20 mouse cellular contexts compared by ENCODE assay signal in the genomic region with DNA sequence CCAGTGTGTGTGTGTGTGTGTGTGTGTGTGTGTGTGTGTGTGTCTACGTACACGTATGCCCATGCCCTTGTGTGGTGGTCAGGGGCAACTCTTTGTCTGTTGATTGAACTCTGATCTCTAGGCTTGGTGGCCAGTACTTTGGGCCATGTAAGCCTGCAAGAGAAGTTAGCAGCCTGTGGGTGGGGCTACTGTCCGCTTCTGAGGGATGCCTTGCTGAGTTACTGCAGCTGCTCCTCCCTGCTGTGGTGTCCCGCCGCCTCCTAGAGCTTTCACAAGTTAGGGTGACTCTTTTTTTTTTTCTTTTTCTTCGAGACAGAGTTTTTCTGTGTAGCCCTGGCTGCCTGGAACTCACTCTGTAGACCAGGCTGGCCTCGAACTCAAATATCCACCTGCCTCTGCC. TPM values are rescaled to one million over a fixed set of nuclear protein-coding genes. Genes with fewer than 3 reads are reported as not detected.
DNase-seq lines count a peak whose midpoint lies in the region; ATAC-seq and TF ChIP-seq lines count a peak whose summit lies in the region.
"Had no signal": no experiment of that assay in that cellular context is flagged by ENCODE, and none has a peak within 500 bp of the region (broad histone marks: within the 10 kb centered on the region; RNA-seq: fewer than 3 reads in every experiment).

No protein-coding gene starts in this region.

- H3K4me3 ChIP-seq in heart, embryonic 11.5 days (ENCODE audit: low read depth, low read length): no peak overlapping the region
- no peak overlapping the region for H3K4me3 ChIP-seq in kidney, embryonic 14.5 days (ENCODE audit: low read length)
- H3K4me3 ChIP-seq in ES-Bruce4 (ENCODE audit: low read depth, low read length): no peak overlapping the region
- H3K4me3 ChIP-seq: embryonic facial prominence, embryonic 10.5 days; erythroblast, embryonic 14.5 days; midbrain, embryonic 15.5 days had no signal

- ATAC-seq in heart, embryonic 11.5 days (replicated peaks; ENCODE audit: insufficient number of reproducible peaks, low FRiP score, low TSS enrichment): no peak
- ATAC-seq in kidney, embryonic 14.5 days (ENCODE audit: low FRiP score, low TSS enrichment): no peak
- ATAC-seq in granulocyte monocyte progenitor cell, adult 5-6 weeks (replicated peaks; ENCODE audit: poor library complexity, severe bottlenecking): no peak
- ATAC-seq: activated CD4-positive, CD25-positive, alpha-beta regulatory T cell, adult 4 months; forebrain, postnatal 0 days; midbrain, embryonic 15.5 days had no signal

- TF ChIP-seq POLR2A in ES-Bruce4 (IDR thresholded peaks at IDR 0.05; ENCODE audit: insufficient read depth, low read length): no peak

- TF ChIP-seq CTCF in ES-Bruce4 (IDR thresholded peaks at IDR 0.05; ENCODE audit: low read depth, low read length): peak; percentile 32

- H3K27me3 ChIP-seq in heart, embryonic 11.5 days (ENCODE audit: control insufficient read depth, insufficient read depth, low read length): no peaks in the 10 kb centered on the region
- no peaks in the 10 kb centered on the region for H3K27me3 ChIP-seq in kidney, embryonic 14.5 days (ENCODE audit: control insufficient read depth, insufficient read depth, low read length)
- no peaks in the 10 kb centered on the region for H3K27me3 ChIP-seq in ES-Bruce4 (ENCODE audit: control insufficient read depth, insufficient read depth, low read length, poor library complexity, severe bottlenecking)
- H3K27me3 ChIP-seq: CH12.LX; midbrain, embryonic 15.5 days had no signal

- peaks cover 8% of the 10 kb centered on the region for H3K36me3 ChIP-seq in heart, embryonic 11.5 days (ENCODE audit: control insufficient read depth, insufficient read depth, low read length)
- H3K36me3 ChIP-seq in kidney, embryonic 14.5 days (ENCODE audit: control insufficient read depth, insufficient read depth, low read length): peaks cover 65% of the 10 kb centered on the region
- H3K36me3 ChIP-seq in ES-Bruce4 (ENCODE audit: control insufficient read depth, insufficient read depth, low read length, poor library complexity, severe bottlenecking): peaks cover 14% of the 10 kb centered on the region

- intact Hi-C loops in heart, postnatal 10 days (cut with DNase I): no loop called here

- no peak overlapping the region for H3K4me2 ChIP-seq in heart, embryonic 11.5 days
- H3K4me2 ChIP-seq in kidney, embryonic 14.5 days (replicated peaks; ENCODE audit: low read depth, low read length): no peak overlapping the region
- H3K4me2 ChIP-seq: midbrain, embryonic 15.5 days had no signal

- no peak overlapping the region for H3K27ac ChIP-seq in heart, embryonic 11.5 days (ENCODE audit: low read depth, low read length)
- H3K27ac ChIP-seq in kidney, embryonic 14.5 days (ENCODE audit: low read depth, low read length): no peak overlapping the region
- H3K27ac ChIP-seq in ES-Bruce4 (ENCODE audit: insufficient read depth, low read length): no peak overlapping the region
- H3K27ac ChIP-seq: embryonic facial prominence, embryonic 10.5 days; liver, embryonic 14.5 days; midbrain, embryonic 15.5 days had no signal

- H3K9ac ChIP-seq in heart, embryonic 11.5 days (ENCODE audit: low read depth, low read length): no peak overlapping the region
- H3K9ac ChIP-seq in kidney, embryonic 14.5 days (ENCODE audit: low read depth, low read length): no peak overlapping the region
- H3K9ac ChIP-seq in ES-Bruce4 (ENCODE audit: low read depth, poor library complexity, severe bottlenecking): no peak overlapping the region
- H3K9ac ChIP-seq: forebrain, postnatal 0 days; liver, embryonic 14.5 days; midbrain, embryonic 15.5 days had no signal

- 64% methylated on average over 7 of the region's 7 CpGs for WGBS in heart, embryonic 11.5 days (ENCODE audit: insufficient replicate concordance)
- WGBS in kidney, embryonic 14.5 days: 65% methylated on average over 7 of the region's 7 CpGs

- no peaks in the 10 kb centered on the region for H3K4me1 ChIP-seq in heart, embryonic 11.5 days (ENCODE audit: control insufficient read depth, insufficient read depth, low read length)
- H3K4me1 ChIP-seq in kidney, embryonic 14.5 days (ENCODE audit: control insufficient read depth, insufficient read depth, low read length): no peaks in the 10 kb centered on the region
- H3K4me1 ChIP-seq in ES-Bruce4 (ENCODE audit: control insufficient read depth, insufficient read depth, low read length): peaks cover 3% of the 10 kb centered on the region
- H3K4me1 ChIP-seq: embryonic facial prominence, embryonic 10.5 days; midbrain, embryonic 15.5 days had no signal

- no peak for TF ChIP-seq EP300 in ES-Bruce4 (IDR thresholded peaks at IDR 0.05; ENCODE audit: insufficient read depth, low read depth, low read length)

- DNase-seq in heart, postnatal 10 days: peak; percentile 39 to 47
- peak; percentile 65 for DNase-seq in kidney, postnatal 10 days
- peak; percentile 29 to 57 for DNase-seq in kidney, postnatal 36 days
- no peak for DNase-seq in adrenal gland, postnatal 4 days (ENCODE audit: low spot score in 2 of 2)
- DNase-seq: cerebellum, postnatal 14 days; forebrain, postnatal 0 days; gastrocnemius, postnatal 10 days; right cerebral cortex, adult 18-20 months; thymus, postnatal 36 days had no signal

- no peaks in the 10 kb centered on the region for H3K9me3 ChIP-seq in heart, embryonic 11.5 days (replicated peaks; ENCODE audit: control insufficient read depth, low read length)
- H3K9me3 ChIP-seq in kidney, embryonic 14.5 days (ENCODE audit: control insufficient read depth, low read length): no peaks in the 10 kb centered on the region
- H3K9me3 ChIP-seq in ES-Bruce4 (replicated peaks; ENCODE audit: control insufficient read depth, insufficient read depth, low read length, poor library complexity, severe bottlenecking): no peaks in the 10 kb centered on the region
- H3K9me3 ChIP-seq: embryonic facial prominence, embryonic 10.5 days; midbrain, embryonic 15.5 days had no signal

RNA-seq across cellular contexts. Expression of a gene that starts 16.8 kb away (rescaled TPM):
- 100 to 1,000 TPM; 145 to 150 TPM for total RNA-seq in heart, postnatal 10 days (2021)
- polyA plus RNA-seq in heart, embryonic 11.5 days (2014; fragmentation: Nextera tagmentation; extraction: Ambion mirVana): 128 and 135 TPM in 2 replicates
- 135 and 153 TPM in 2 replicates for polyA plus RNA-seq in kidney, embryonic 14.5 days (2014; fragmentation: Nextera tagmentation; extraction: Ambion mirVana)
- polyA plus RNA-seq in ES-Bruce4 (2011; ENCODE audit: insufficient read depth, insufficient read length, low read depth, missing spikeins): 87.6 and 102 TPM in 2 replicates
- 86.0 and 145 TPM in 2 replicates for total RNA-seq in granulocyte monocyte progenitor cell, adult 5-6 weeks (2014; fragmentation: Nextera tagmentation)
- 80.5 and 86.9 TPM in 2 replicates for total RNA-seq in granulocyte monocyte progenitor cell, adult 5-6 weeks (2017)
- 100 to 1,000 TPM; 105 to 109 TPM for total RNA-seq in adrenal gland, postnatal 4 days (2021)

RNA-seq across cellular contexts. Expression of a gene that starts 26.9 kb away (rescaled TPM):
- total RNA-seq in heart, postnatal 10 days (2021): 1 to 10 TPM; 1.1 to 1.3 TPM
- polyA plus RNA-seq in heart, embryonic 11.5 days (2014; fragmentation: Nextera tagmentation; extraction: Ambion mirVana): 1.1 and 1.3 TPM in 2 replicates
- 1.6 and 1.7 TPM in 2 replicates for polyA plus RNA-seq in kidney, embryonic 14.5 days (2014; fragmentation: Nextera tagmentation; extraction: Ambion mirVana)
- 0.53 and 0.72 TPM in 2 replicates for polyA plus RNA-seq in ES-Bruce4 (2011; ENCODE audit: insufficient read depth, insufficient read length, low read depth, missing spikeins)
- total RNA-seq in granulocyte monocyte progenitor cell, adult 5-6 weeks (2014; fragmentation: Nextera tagmentation): 0.75 and 1.3 TPM in 2 replicates
- total RNA-seq in granulocyte monocyte progenitor cell, adult 5-6 weeks (2017): not detected in 2 replicates
- total RNA-seq in adrenal gland, postnatal 4 days (2021): 1 to 10 TPM; 2.1 to 2.6 TPM
- polyA plus RNA-seq: erythroblast, embryonic 14.5 days had no signal

RNA-seq across cellular contexts. Expression of a gene that starts 27.5 kb away (rescaled TPM):
- total RNA-seq in heart, postnatal 10 days (2021): not detected
- 0.37 and 0.59 TPM in 2 replicates for polyA plus RNA-seq in heart, embryonic 11.5 days (2014; fragmentation: Nextera tagmentation; extraction: Ambion mirVana)
- 4.7 and 6.1 TPM in 2 replicates for polyA plus RNA-seq in kidney, embryonic 14.5 days (2014; fragmentation: Nextera tagmentation; extraction: Ambion mirVana)
- not detected in 2 replicates for polyA plus RNA-seq in ES-Bruce4 (2011; ENCODE audit: insufficient read depth, insufficient read length, low read depth, missing spikeins)
- not detected in 2 replicates for total RNA-seq in granulocyte monocyte progenitor cell, adult 5-6 weeks (2014; fragmentation: Nextera tagmentation)
- total RNA-seq in granulocyte monocyte progenitor cell, adult 5-6 weeks (2017): not detected in 2 replicates
- 1 to 10 TPM in 1 of 2 experiments, under 1 TPM in 1; 0.93 to 1.1 TPM for total RNA-seq in adrenal gland, postnatal 4 days (2021)
- total RNA-seq: CH12.LX; gastrocnemius, postnatal 10 days; megakaryocyte, adult 5-6 weeks had no signal
- polyA plus RNA-seq: erythroblast, embryonic 14.5 days; liver, embryonic 14.5 days had no signal

RNA-seq across cellular contexts. Expression of a gene that starts 31.9 kb away (rescaled TPM):
- 1 to 10 TPM; 8.5 to 9.5 TPM for total RNA-seq in heart, postnatal 10 days (2021)
- 6.2 and 6.3 TPM in 2 replicates for polyA plus RNA-seq in heart, embryonic 11.5 days (2014; fragmentation: Nextera tagmentation; extraction: Ambion mirVana)
- polyA plus RNA-seq in kidney, embryonic 14.5 days (2014; fragmentation: Nextera tagmentation; extraction: Ambion mirVana): 3.4 and 7.2 TPM in 2 replicates
- 18.9 and 22.7 TPM in 2 replicates for polyA plus RNA-seq in ES-Bruce4 (2011; ENCODE audit: insufficient read depth, insufficient read length, low read depth, missing spikeins)
- 6.5 and 14.0 TPM in 2 replicates for total RNA-seq in granulocyte monocyte progenitor cell, adult 5-6 weeks (2014; fragmentation: Nextera tagmentation)
- 5.9 and 7.7 TPM in 2 replicates for total RNA-seq in granulocyte monocyte progenitor cell, adult 5-6 weeks (2017)
- 10 to 100 TPM; 26.6 to 27.2 TPM for total RNA-seq in adrenal gland, postnatal 4 days (2021)

Comparison
In these comparisons a context has a peak if more than half of its experiments do, and no peak if none do; other contexts are left out.
1. DNase-seq: peak in heart, postnatal 10 days (2 of 2), kidney, postnatal 10 days (single experiment) and kidney, postnatal 36 days (2 of 2); none in adrenal gland, postnatal 4 days (0 of 2).